Mouse (Mus musculus) c-Kit-negative CD71-positive TER-119-positive erythroid progenitor cells, embryonic 14.5 days (primary cell): ENCODE measurements around the gene Copg1.

Experiments used
- DNase-seq: peaks from one replicate; pipeline ENCODE4 v3.0.0-alpha.2; 2013; ENCODE audit warnings: low read depth, low spot score

Copg1 gene

DNA sequence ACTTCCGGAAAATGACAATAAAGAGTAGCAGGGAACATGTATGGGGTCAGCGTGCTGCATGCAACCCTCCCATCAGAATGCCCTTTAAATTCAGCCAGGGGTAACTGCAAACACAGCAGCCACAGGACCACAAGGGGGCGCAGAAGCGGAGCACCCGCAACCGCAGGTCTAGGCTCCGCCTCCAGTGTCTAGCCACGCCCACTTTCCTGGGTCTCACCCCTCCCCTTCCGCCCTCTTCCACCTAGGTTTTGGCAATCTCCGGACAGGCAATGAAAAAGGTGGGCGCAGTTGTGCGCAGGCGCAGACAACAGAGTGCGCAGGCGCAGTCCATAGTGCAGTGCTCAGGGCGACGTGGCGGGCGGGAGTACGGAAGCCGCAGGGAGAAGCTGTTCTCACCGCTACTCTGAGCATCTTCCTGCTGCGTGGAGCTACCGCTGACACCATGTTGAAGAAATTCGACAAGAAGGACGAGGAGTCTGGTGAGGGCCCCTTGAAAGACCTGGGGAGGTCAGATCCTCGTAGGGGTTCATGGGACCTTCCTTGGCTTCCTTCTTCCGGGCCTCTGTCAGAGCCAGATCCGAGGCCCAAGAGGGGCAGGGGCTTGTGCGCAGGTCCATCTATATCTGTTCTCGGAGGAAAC, at the start of gene Copg1:
Copg1 (plus strand) TSS at position 221 of the 640 bp plus-strand sequence.
- peak; percentile 100 for DNase-seq

DNA sequence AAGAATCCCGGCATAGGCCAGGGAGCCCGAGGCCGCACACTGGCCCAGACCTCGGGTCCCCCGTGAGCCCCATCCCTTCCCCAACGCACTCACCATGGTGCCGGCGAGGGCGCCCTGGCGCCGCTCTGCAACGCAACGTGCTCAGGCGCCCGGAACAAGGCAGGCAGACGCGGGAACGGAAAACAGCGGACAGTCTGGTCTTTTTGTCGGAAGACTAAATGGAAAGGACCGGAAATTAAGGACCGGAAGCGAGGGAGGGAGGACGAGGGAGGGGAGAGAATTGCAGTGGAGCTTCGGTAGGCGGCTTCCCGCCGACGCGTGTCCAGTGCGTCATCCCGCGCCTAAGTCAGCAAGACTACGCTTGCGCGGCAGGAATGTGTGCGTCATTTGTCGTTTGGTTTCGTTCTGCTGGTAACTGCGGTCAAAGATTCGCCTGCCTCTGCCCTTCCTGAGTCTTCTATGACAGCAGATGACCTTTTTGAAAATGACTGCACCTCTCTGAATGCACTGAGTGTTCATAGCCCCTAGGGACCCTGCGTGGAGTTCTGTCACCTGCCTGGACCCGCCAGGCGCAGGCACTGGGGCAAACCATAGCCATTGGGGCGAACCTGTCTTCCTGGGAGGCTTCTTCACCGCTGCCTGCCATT, 48.9 kb upstream of the Copg1 start, which contains the start of gene Isy1:
Isy1 (minus strand) TSS at position 248 of the 647 bp plus-strand sequence.
- peak; percentile 90 for DNase-seq

- no peak for DNase-seq
These were observed 47.7 kb upstream of the Copg1 start for GRCm38 (mm10) chr6:87839797-87840341.

GRCm38 (mm10) chr6:87841635-87842034, 46.0 kb upstream of the Copg1 start:
- DNase-seq, result no peak

- DNase-seq, result no peak
These were observed 45.4 kb upstream of the Copg1 start for GRCm38 (mm10) chr6:87842254-87842653.

- no peak for DNase-seq
These were observed 42.5 kb upstream of the Copg1 start for GRCm38 (mm10) chr6:87845031-87845695.

- no peak for DNase-seq
These were observed 40.8 kb upstream of the Copg1 start for GRCm38 (mm10) chr6:87846813-87847212.

GRCm38 (mm10) chr6:87849780-87850154, 37.8 kb upstream of the Copg1 start:
- DNase-seq, result no peak

GRCm38 (mm10) chr6:87850155-87850899, 37.3 kb upstream of the Copg1 start:
- DNase-seq, result no peak

DNA sequence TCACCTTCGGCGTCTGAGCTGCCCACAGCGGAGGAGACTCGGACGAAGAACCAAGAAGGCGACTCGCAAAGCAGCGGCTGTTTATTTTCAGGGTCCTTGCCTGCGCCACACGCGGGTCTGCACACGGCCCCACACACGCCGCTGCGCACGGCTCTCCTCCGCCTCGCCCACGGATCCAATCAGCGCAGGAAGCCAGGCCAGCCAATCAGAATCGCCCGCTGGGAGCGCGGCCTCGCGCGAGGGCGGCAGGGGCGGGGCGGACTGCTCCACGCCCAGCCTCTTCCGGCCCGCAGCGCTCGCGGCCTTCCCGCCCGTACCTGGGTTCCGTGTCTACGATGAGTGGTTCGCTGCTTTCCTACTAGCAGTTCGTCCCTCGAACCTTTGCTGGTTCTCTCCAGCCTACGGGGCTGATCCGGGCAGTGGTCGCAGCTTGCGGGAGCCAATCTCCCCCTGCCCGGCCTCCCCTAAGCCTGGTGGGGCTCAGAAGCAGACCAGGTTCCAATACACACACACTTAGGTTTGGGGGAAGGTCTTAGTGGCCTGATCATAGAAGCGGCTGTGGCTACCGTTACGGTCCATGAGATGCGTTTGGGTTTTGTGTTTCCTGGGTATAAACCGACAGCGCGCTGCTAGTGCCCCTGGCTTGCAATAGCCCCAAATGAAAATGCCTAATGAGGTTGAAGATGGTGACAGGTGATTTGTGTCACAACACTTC, 36.6 kb upstream of the Copg1 start, which contains the start of gene Cnbp:
Cnbp (minus strand) TSS at position 207 of the 715 bp plus-strand sequence.
- peak; percentile 97 for DNase-seq

GRCm38 (mm10) chr6:87851871-87852270, 35.7 kb upstream of the Copg1 start:
- no peak for DNase-seq

- no peak for DNase-seq
These were observed 34.2 kb upstream of the Copg1 start for GRCm38 (mm10) chr6:87853446-87853845.

DNA sequence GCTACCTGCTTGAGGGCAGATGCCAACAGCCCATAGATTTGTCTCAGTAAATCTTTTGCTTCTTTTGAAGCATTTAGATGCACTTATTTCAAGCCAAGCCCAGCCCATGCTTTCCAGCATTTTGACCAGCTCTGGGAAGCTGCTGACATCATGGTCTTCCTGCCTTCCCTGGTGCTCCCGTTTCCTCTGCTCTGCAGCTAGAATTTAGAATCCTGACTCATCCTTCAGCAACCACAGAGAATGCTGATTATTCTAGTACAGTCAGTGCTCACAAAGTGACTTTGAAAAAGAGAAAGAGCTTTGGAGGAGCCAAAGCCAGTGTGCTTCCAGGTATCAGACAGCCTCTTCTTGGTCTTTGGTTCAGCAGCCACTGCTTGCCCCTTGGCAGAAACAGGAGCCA, 30.5 kb upstream of the Copg1 start:
- no peak for DNase-seq

- no peak for DNase-seq
These were observed 21.4 kb upstream of the Copg1 start for GRCm38 (mm10) chr6:87866211-87866610.

DNA sequence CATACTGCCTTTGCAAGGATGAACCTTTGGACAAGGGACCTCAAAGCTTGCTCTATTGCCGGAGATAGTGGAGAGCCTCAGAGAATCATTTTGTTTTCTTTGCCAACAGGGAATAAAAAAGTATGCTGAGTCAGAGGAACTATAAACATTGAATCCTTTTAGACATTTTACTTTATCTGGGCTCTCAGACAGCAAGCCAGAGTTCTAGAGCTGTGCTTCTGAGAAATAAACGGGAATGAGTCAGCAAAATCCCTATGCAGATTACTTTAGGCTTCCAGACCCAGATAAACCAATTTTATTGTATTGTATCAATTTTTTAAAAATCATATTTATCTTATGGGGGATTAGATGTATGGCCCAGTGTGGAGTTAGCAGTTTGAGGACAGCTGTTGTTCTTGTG, 20.4 kb upstream of the Copg1 start:
- peak; percentile 60 for DNase-seq

- DNase-seq, result no peak
These were observed 18.6 kb upstream of the Copg1 start for GRCm38 (mm10) chr6:87868871-87869506.

DNA sequence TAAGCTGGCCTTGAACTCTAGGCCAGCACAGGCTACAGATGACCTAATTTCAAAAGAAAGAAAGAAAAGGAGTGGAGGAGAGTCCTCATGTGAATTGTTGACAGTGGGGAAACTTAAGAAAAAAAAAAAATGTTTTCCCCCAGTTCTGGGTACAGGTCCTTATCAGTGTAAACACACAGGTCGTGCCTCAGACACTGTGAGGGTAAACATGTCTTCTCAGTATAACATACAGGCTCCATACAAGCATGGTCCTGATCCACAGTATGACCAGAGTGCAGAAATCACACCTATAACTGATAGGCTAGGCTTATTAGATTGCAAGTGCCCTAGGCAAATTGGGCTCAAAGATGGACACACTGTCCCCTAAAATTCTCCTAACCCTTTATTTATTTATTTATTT, 17.2 kb upstream of the Copg1 start:
- no peak for DNase-seq

- no peak for DNase-seq
These were observed 16.4 kb upstream of the Copg1 start for GRCm38 (mm10) chr6:87871240-87871639.

GRCm38 (mm10) chr6:87873104-87873503, 14.5 kb upstream of the Copg1 start:
- DNase-seq, result no peak

- DNase-seq, result no peak
These were observed 13.7 kb upstream of the Copg1 start for GRCm38 (mm10) chr6:87873963-87874362.

GRCm38 (mm10) chr6:87875083-87875482, 12.5 kb upstream of the Copg1 start:
- DNase-seq, result no peak
